Mouse (Mus musculus) hindbrain, postnatal 0 days (tissue): ENCODE data around the gene Mmp23. TPM values are rescaled to one million over a fixed set of nuclear protein-coding genes. Genes with fewer than 3 reads are reported as not detected.
"Not testable (repeated sequence)": the region's sequence is repeated elsewhere in the genome, so short reads cannot be mapped to it uniquely, and the experiment has no call there.

Source experiments
- ATAC-seq: fragments of 200-750 bp; cut with Nextera tagmentation; 2 replicates; pipeline ENCODE4 v1.8.0; 2017; ENCODE audit warnings: mild to moderate bottlenecking, moderate TSS enrichment, moderate library complexity
- DNase-seq: peaks from one replicate; pipeline ENCODE4 v3.0.0-alpha.2; 2015; ENCODE audit warnings: low spot score
- H3K27ac ChIP-seq: fragments of 300-500 bp; sonication (generic); 2 replicates; pipeline ENCODE4 v1.5.1; 2014; ENCODE audit warnings: mild to moderate bottlenecking
- H3K27me3 ChIP-seq: fragments of 300-500 bp; sonication (generic); 2 replicates; pipeline ENCODE4 v1.6.1; 2014; ENCODE audit warnings: low read length, mixed read lengths; ENCODE audit not compliant: insufficient read depth
- H3K36me3 ChIP-seq: fragments of 300-500 bp; sonication (generic); 2 replicates; pipeline ENCODE4 v1.6.1; 2014; ENCODE audit warnings: low read length, mixed read lengths; ENCODE audit not compliant: insufficient read depth
- H3K4me1 ChIP-seq: fragments of 300-500 bp; sonication (generic); 2 replicates; pipeline ENCODE4 v1.6.1; 2014; ENCODE audit warnings: antibody characterized with exemption, low read length, mixed read lengths; ENCODE audit not compliant: insufficient read depth
- H3K4me2 ChIP-seq: fragments of 300-500 bp; sonication (generic); 2 replicates; pipeline ENCODE4 v1.6.1; 2014; ENCODE audit warnings: low read depth, mild to moderate bottlenecking, low read length, moderate library complexity, mixed read lengths
- H3K4me3 ChIP-seq: fragments of 300-500 bp; sonication (generic); 2 replicates; pipeline ENCODE4 v1.5.1; 2014; ENCODE audit warnings: low read length
- H3K9ac ChIP-seq: fragments of 300-500 bp; sonication (generic); replicated peaks from 2 replicates; pipeline ENCODE4 v1.6.1; 2014; ENCODE audit warnings: mild to moderate bottlenecking, low read length, moderate library complexity, mixed read lengths
- H3K9me3 ChIP-seq: fragments of 300-500 bp; sonication (generic); 2 replicates; pipeline ENCODE4 v1.6.1; 2016; ENCODE audit warnings: low read length, mixed read lengths
- CTCF ChIP-seq: IDR thresholded peaks from 2 replicates; pipeline ENCODE4 v1.5.1; 2016; ENCODE audit warnings: antibody characterized with exemption, control low read depth, low read depth
- WGBS: fragments of 180-500 bp; shearing (Covaris S2); extraction: QIAGEN DNeasy Blood & Tissue Kit; methylation state at CpG from one replicate; pipeline ENCODE4 v1.1.7; 2014; 5-methylcytosine and 5-hydroxymethylcytosine counted together
- polyA plus RNA-seq: library from polyadenylated mRNA; unstranded; fragments of >200 nt; fragmentation: Nextera tagmentation; extraction: Ambion mirVana; gene quantifications from 2 replicates; pipeline ENCODE4 v1.2.1, GENCODE M21; 2015
- total RNA-seq: library from RNA; depleted of rRNA; stranded (reverse); fragments of >200 nt; gene quantifications from 2 replicates; pipeline ENCODE4 v1.2.3, GENCODE M21; 2014

Mmp23 gene
- total and polyA plus RNA-seq, 2 experiments from 2014 or later = 5.7 to 13.5 TPM

- Histone ChIP-seq H3K9me3 (no peaks in the 10 kb centered on the region), H3K9ac (no peak overlapping the region), H3K27me3 (0 out of 2 replicates have a peak, but pooled peaks cover 6% of the 10 kb centered on the region), H3K36me3 (peaks cover 55% of the 10 kb centered on the region), H3K27ac (no peak overlapping the region), H3K4me2 (no peak overlapping the region), H3K4me1 (peaks cover 10% of the 10 kb centered on the region; the same call in 1 of the 2 replicates), H3K4me3 (no peak overlapping the region)
- ATAC-seq (no peak), DNase-seq (no peak)
- WGBS = 83% methylated on average over 11 of the region's 11 CpGs
- TF ChIP-seq CTCF = no peak
These were observed 3.8 kb downstream of the Mmp23 start for GRCm38 (mm10) chr4:155649355-155649754.

- no peak for TF ChIP-seq CTCF
- H3K4me3 ChIP-seq = no peak overlapping the region
- DNase-seq (no peak), ATAC-seq (no peak)
- peaks cover 77% of the 10 kb centered on the region for H3K36me3 ChIP-seq
- H3K9ac ChIP-seq = no peak overlapping the region
- no peak overlapping the region for H3K27ac ChIP-seq
- WGBS = 92% methylated on average over 5 of the region's 5 CpGs
- no peaks in the 10 kb centered on the region for H3K4me1 ChIP-seq
- H3K9me3 ChIP-seq = no peaks in the 10 kb centered on the region
- no peaks in the 10 kb centered on the region for H3K27me3 ChIP-seq
- H3K4me2 ChIP-seq = no peak overlapping the region
These were observed 7.5 kb downstream of the Mmp23 start for GRCm38 (mm10) chr4:155645721-155646120.

GRCm38 (mm10) chr4:155645308-155645707 is 7.9 kb downstream of the Mmp23 start, which contains the start of gene Gm10563:
Gene Gm10563, minus strand, starts transcription at chr4:155645408.
- not testable (repeated sequence) for DNase-seq, ATAC-seq, H3K27me3 ChIP-seq, H3K4me3 ChIP-seq, H3K9me3 ChIP-seq, H3K27ac ChIP-seq, H3K4me1 ChIP-seq, H3K4me2 ChIP-seq, H3K9ac ChIP-seq
- 95% methylated on average over 2 of the region's 2 CpGs for WGBS
- peaks cover 77% of the 10 kb centered on the region for H3K36me3 ChIP-seq

DNA sequence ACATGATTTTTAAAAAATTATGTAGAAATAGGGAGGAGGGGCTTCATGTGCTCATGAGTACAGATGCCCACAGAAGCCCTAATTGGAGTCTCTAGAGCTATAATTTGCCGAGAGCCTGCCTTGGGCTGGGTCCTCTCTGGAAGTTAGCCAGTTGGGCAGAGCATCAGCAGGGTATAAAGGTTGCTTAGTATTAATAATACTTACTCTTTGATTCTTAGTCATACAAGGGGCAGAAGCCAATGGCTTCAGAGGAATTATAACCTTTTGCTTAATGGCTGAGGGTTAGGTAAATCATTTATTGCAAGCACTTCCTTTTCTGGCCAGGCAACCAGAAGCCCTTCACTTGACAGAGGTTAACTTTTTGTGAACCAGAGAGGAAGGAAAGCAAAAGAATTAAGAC is 9.7 kb downstream of the Mmp23 start:
- no peaks in the 10 kb centered on the region for H3K4me1 ChIP-seq
- no peak for DNase-seq
- no peaks in the 10 kb centered on the region for H3K9me3 ChIP-seq
- H3K36me3 ChIP-seq = peaks cover 72% of the 10 kb centered on the region
- no peak overlapping the region for H3K4me2 ChIP-seq
- no peak overlapping the region for H3K9ac ChIP-seq
- H3K27ac ChIP-seq = no peak overlapping the region
- ATAC-seq = no peak
- H3K4me3 ChIP-seq = no peak overlapping the region
- WGBS = 88% methylated on average over 1 of the region's 1 CpGs
- no peak for TF ChIP-seq CTCF
- H3K27me3 ChIP-seq = no peaks in the 10 kb centered on the region

DNA sequence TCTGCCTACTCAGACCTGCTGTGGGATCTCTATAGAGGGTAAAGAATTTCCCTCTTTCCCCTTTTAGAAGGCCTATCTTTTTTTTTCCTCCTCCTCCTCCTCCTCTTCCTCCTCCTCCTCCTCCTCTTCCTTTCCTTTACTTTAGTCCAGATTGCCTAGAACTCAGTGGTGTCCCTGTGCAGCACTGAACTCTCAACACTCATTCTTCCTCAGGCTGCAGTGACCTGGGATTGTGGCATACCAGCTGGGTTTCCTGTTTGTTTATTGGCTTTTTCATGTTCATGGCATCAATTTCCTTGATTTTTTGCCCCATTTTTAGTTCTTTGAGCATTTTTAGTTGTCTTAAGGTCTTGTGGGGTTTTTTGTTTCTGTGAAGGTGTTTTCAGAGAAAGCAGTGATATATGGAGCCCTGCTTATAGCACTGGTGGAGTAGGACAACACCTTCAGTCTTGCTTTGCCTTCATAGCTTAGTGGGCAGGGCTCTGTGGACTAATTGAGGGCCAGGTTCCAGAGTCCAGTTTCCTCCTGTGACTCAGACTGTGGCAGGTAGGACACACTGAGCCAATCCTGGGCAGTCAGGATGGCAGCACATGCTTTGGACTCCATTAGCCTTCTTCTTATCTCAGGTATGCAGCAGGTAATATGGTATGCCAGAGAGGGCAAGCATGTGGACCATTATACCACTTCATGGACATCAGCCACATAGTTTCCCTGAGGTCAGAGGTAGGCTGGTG is 17.3 kb downstream of the Mmp23 start:
- Histone ChIP-seq H3K9ac (no peak overlapping the region), H3K36me3 (peaks cover 79% of the 10 kb centered on the region), H3K4me3 (no peak overlapping the region), H3K27ac (no peak overlapping the region), H3K27me3 (no peaks in the 10 kb centered on the region), H3K4me2 (no peak overlapping the region), H3K9me3 (no peaks in the 10 kb centered on the region), H3K4me1 (no peaks in the 10 kb centered on the region)
- no peak for ATAC-seq
- DNase-seq = no peak
- TF ChIP-seq CTCF = no peak

- Histone ChIP-seq H3K4me3 (no peak overlapping the region), H3K9me3 (no peaks in the 10 kb centered on the region), H3K27ac (no peak overlapping the region), H3K4me2 (no peak overlapping the region), H3K9ac (no peak overlapping the region), H3K36me3 (peaks cover 49% of the 10 kb centered on the region), H3K27me3 (no peaks in the 10 kb centered on the region), H3K4me1 (no peaks in the 10 kb centered on the region)
- ATAC-seq (no peak), DNase-seq (no peak)
- no peak for TF ChIP-seq CTCF
- WGBS = 87% methylated on average over 6 of the region's 6 CpGs
These were observed 22.9 kb downstream of the Mmp23 start for GRCm38 (mm10) chr4:155630267-155630666.
